Mouse (Mus musculus) adrenal gland, postnatal 25 days (tissue): ENCODE results near the gene Prm2. TPM values are rescaled to one million over a fixed set of nuclear protein-coding genes. Genes with fewer than 3 reads are reported as not detected.
A peak's percentile ranks its signal among the peaks of the same experiment; 100 is the strongest.
"Not testable (repeated sequence)": the region's sequence is repeated elsewhere in the genome, so short reads cannot be mapped to it uniquely, and the experiment has no call there.

Source experiments
- DNase-seq: peaks from one replicate; pipeline ENCODE4 v3.0.0; 2021; ENCODE audit warnings: mixed read lengths
- total RNA-seq: library from RNA; stranded (reverse); gene quantifications from 2 replicates; pipeline ENCODE4 v1.2.3, GENCODE M21; 2021

Gene Prm2
- total RNA-seq, 1 experiment from 2014 or later, result not detected

- no peak for DNase-seq
These were observed 17.0 kb upstream of the Prm2 start, which contains the start of gene Gm11172 for GRCm38 (mm10) chr16:10812865-10813371. TSS of gene Gm11172 (plus strand) at chr16:10812915.

GRCm38 (mm10) chr16:10810376-10810775 lies 14.4 kb upstream of the Prm2 start:
- DNase-seq, result no peak

- DNase-seq, result no peak
These were observed 10.0 kb upstream of the Prm2 start, which contains the start of gene Prm1 for GRCm38 (mm10) chr16:10805789-10806527. TSS of gene Prm1 (minus strand) at chr16:10805839.

GRCm38 (mm10) chr16:10802420-10802819 lies 6.5 kb upstream of the Prm2 start:
- not testable (repeated sequence) for DNase-seq

GRCm38 (mm10) chr16:10790702-10791101 lies 5.2 kb downstream of the Prm2 start, which contains the start of gene Prm3:
TSS of gene Prm3 (minus strand) at chr16:10790914.
- DNase-seq, result no peak

- DNase-seq, result no peak
These were observed 7.1 kb downstream of the Prm2 start for GRCm38 (mm10) chr16:10788866-10789265.

- DNase-seq, result no peak
These were observed 7.7 kb downstream of the Prm2 start, which contains the start of gene Tnp2 for GRCm38 (mm10) chr16:10788271-10788670. TSS of gene Tnp2 (minus strand) at chr16:10788660.

GRCm38 (mm10) chr16:10787548-10788058 lies 8.3 kb downstream of the Prm2 start:
- no peak for DNase-seq

- no peak for DNase-seq
These were observed 9.0 kb downstream of the Prm2 start for GRCm38 (mm10) chr16:10786782-10787547.

- DNase-seq, result peak; percentile 74
These were observed 9.6 kb downstream of the Prm2 start for GRCm38 (mm10) chr16:10786288-10786687.

GRCm38 (mm10) chr16:10785371-10786231 lies 10.3 kb downstream of the Prm2 start, which contains the start of gene Socs1:
TSS of gene Socs1 (minus strand) at chr16:10785536.
- peak; percentile 92 for DNase-seq

GRCm38 (mm10) chr16:10784793-10785370 lies 11.1 kb downstream of the Prm2 start:
- peak; percentile 93 for DNase-seq

- DNase-seq, result peak; percentile 57
These were observed 11.8 kb downstream of the Prm2 start for GRCm38 (mm10) chr16:10783883-10784792.

- no peak for DNase-seq
These were observed 12.5 kb downstream of the Prm2 start for GRCm38 (mm10) chr16:10783451-10783850.

GRCm38 (mm10) chr16:10783152-10783434 lies 12.8 kb downstream of the Prm2 start:
- no peak for DNase-seq

- no peak for DNase-seq
These were observed 13.4 kb downstream of the Prm2 start for GRCm38 (mm10) chr16:10782377-10783151.

GRCm38 (mm10) chr16:10781862-10782371 lies 14.0 kb downstream of the Prm2 start:
- peak; percentile 20 for DNase-seq

- DNase-seq, result no peak
These were observed 15.3 kb downstream of the Prm2 start for GRCm38 (mm10) chr16:10780631-10781120.

- peak; percentile 20 for DNase-seq
These were observed 18.3 kb downstream of the Prm2 start for GRCm38 (mm10) chr16:10777579-10778160.
